Mouse (Mus musculus): ENCODE results near the gene Strip2.

Strip2 gene

DNA sequence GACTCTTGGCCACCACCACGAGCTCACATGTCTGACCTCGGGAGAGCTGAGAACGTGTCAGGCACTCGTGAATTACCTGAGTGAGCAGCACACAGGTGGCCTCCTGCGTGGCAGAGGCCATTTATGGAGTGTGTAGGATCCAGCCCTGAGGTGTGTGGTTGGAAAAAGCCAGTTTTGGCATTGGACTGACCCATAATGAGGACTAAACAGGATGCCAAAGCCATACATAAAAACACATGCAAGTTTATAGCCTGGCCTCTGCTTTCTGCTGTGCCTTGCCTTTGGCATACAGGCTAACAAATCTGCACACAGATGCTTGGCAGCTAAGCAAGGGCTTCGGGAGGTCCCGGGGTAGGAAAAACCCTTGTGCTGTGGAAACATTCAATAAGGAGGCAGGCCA, 92.4 kb downstream of the Strip2 start:
- no peak for DNase-seq (ENCODE audit: low read depth, low spot score)

All from CD4-positive helper T cell, adult 2 months (primary cell).